Comparison of ENCODE assay signal across 13 mouse cellular contexts in the genomic region with DNA sequence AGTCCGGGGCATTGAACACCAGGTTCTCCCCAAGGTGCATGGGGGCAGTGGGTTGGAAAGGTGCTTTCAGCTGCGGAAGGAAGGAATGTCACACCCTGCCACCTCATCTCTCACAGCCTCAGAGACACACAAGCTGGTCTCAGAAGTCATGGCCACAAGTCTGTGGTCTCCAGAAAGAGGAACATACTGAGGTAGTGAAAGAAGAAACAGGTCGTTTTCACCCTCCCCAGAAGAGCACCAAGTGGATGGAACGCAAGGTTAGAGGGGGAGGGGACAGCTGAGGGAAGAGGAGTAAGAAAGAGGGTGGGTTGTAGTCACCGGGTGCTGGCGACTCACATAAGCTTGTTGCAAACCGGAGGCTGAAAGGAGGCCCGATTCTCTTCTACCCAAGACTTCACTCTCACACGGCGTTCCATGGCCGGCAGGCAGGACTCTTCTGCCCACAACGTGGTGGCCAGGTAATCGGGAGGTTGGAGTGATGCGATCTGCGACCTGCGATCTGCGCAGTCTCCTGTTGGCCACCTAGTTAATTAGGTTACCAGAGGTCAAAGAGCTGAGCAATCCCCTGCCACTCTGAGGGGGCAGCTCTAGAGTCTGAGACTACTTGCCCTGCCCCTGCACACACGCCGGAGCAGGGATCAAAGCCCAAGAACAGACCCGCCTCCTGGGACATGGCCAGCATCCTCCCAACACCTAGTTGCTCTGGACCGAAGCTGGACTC. TPM values are rescaled to one million over a fixed set of nuclear protein-coding genes. Genes with fewer than 3 reads are reported as not detected.
DNase-seq lines count a peak whose midpoint lies in the region; TF ChIP-seq lines count a peak whose summit lies in the region.
"Had no signal": no experiment of that assay in that cellular context is flagged by ENCODE, and none has a peak within 500 bp of the region (broad histone marks: within the 10 kb centered on the region; RNA-seq: fewer than 3 reads in every experiment).

No protein-coding gene starts in this region.

- H3K4me1 ChIP-seq in ES-E14 (ENCODE audit: control insufficient read depth in 2 of 2, insufficient read depth in 2 of 2, low read length in 2 of 2, poor library complexity in 1 of 2): peaks cover 2 to 15% of the 10 kb centered on the region in 2 experiments; a peak in 3 of 4 replicates
- H3K4me1 ChIP-seq: stomach, embryonic 15.5 days had no signal

- H3K9ac ChIP-seq in ES-E14 (ENCODE audit: insufficient read depth, low read depth, low read length, poor library complexity, severe bottlenecking): no peak overlapping the region
- H3K9ac ChIP-seq: neural tube, embryonic 13.5 days; stomach, embryonic 15.5 days had no signal

- peak overlapping the region; percentile 3 to 12; a peak in 1 of 4 replicates for H3K4me3 ChIP-seq in ES-E14 (ENCODE audit: insufficient read depth in 1 of 2, low read depth in 1 of 2, low read length in 2 of 2, poor library complexity in 1 of 2, severe bottlenecking in 1 of 2)
- H3K4me3 ChIP-seq: neural tube, embryonic 13.5 days; stomach, embryonic 15.5 days had no signal

- in situ Hi-C loops in ES-E14 (cut with MboI; ENCODE audit: low sequenced_read_pairs in 2 of 2, unreplicated experiment in 2 of 2): loop anchor here in 1 of 2 experiments (25.0 kb wide), 1 partner anchor 559 kb away; no protein-coding TSS in a partner anchor

- DNase-seq in heart, adult 11 months: peak; percentile 88
- DNase-seq in heart, adult 8-10 months (ENCODE audit: low spot score): no peak
- DNase-seq in ES-E14 (ENCODE audit: low read depth, low spot score): no peak
- DNase-seq in kidney, postnatal 25 days: peak; percentile 88 to 95
- DNase-seq in natural killer cell, adult 2 months (ENCODE audit: low spot score in 2 of 2): peak; percentile 41 to 79
- no peak for DNase-seq in cerebellum, postnatal 36 days
- no peak for DNase-seq in Muller cell, postnatal 12 days (ENCODE audit: inconsistent ontology term)
- no peak for DNase-seq in heart, postnatal 10 days
- DNase-seq: cerebellum, adult 18-20 months; gastrocnemius, postnatal 36 days; layer of hippocampus, postnatal 36 days had no signal

- no peaks in the 10 kb centered on the region for H3K36me3 ChIP-seq in ES-E14 (ENCODE audit: control insufficient read depth, insufficient read depth, low read length, poor library complexity, severe bottlenecking)
- H3K36me3 ChIP-seq: neural tube, embryonic 13.5 days; stomach, embryonic 15.5 days had no signal

- no peaks in the 10 kb centered on the region for H3K9me3 ChIP-seq in ES-E14 (ENCODE audit: control insufficient read depth, insufficient read depth, low read depth, low read length)
- H3K9me3 ChIP-seq: neural tube, embryonic 13.5 days; stomach, embryonic 15.5 days had no signal

- intact Hi-C loops in heart, postnatal 10 days (cut with DNase I): no loop called here

- H3K27ac ChIP-seq in ES-E14 (ENCODE audit: insufficient read depth, low read depth, low read length, poor library complexity, severe bottlenecking): no peak overlapping the region
- H3K27ac ChIP-seq: neural tube, embryonic 13.5 days; stomach, embryonic 15.5 days had no signal

TF ChIP-seq in ES-E14, 5 proteins besides CTCF, POLR2A, EP300 and RAD21:
- TF ChIP-seq CHD2 (IDR thresholded peaks at IDR 0.05; ENCODE audit: low read depth, low read length): no peak
- TF ChIP-seq MAFK (IDR thresholded peaks at IDR 0.05; ENCODE audit: insufficient read depth, low read depth, low read length): no peak
- no peak for TF ChIP-seq HCFC1 (IDR thresholded peaks at IDR 0.05; ENCODE audit: borderline replicate concordance, insufficient read depth, low read length)
- no peak for TF ChIP-seq ZNF384 (IDR thresholded peaks at IDR 0.05; ENCODE audit: low read depth, low read length)
- no peak for TF ChIP-seq ZC3H11A (IDR thresholded peaks at IDR 0.05; ENCODE audit: borderline replicate concordance, low read depth, low read length)

RNA-seq across cellular contexts. Expression of a gene that starts 1.3 kb away (rescaled TPM):
- total RNA-seq in heart, adult 8-10 months (2022): under 1 TPM in 1 of 4 experiments, not detected in 3; 0.56 TPM
- total RNA-seq in ES-E14 (2012; rRNA removed): 0.54 and 0.79 TPM in 2 replicates
- total RNA-seq in heart, postnatal 10 days (2021): not detected
- total RNA-seq: gastrocnemius, postnatal 36 days; layer of hippocampus, postnatal 36 days had no signal

Comparison
In these comparisons a context has a peak if more than half of its experiments do, and no peak if none do; other contexts are left out.
1. DNase-seq: peak in heart, adult 11 months (single experiment), kidney, postnatal 25 days (2 of 2) and natural killer cell, adult 2 months (2 of 2); none in heart, adult 8-10 months (single experiment), ES-E14 (single experiment), cerebellum, postnatal 36 days (0 of 2), Muller cell, postnatal 12 days (single experiment) and heart, postnatal 10 days (0 of 2).